Mouse (Mus musculus): ENCODE measurements around the gene Dtx4. TPM values are rescaled to one million over a fixed set of nuclear protein-coding genes. Genes with fewer than 3 reads are reported as not detected.
A peak's percentile ranks its signal among the peaks of the same experiment; 100 is the strongest.

Gene Dtx4
- polyA plus RNA-seq, 1 experiment from 2014 or later, result 5.6 TPM

GRCm38 (mm10) chr19:12464674-12465073 lies 36.6 kb downstream of the Dtx4 start:
- TF ChIP-seq CTCF (IDR thresholded peaks at IDR 0.05; ENCODE audit: low read depth), result no peak
- Histone ChIP-seq H3K9me3 (replicated peaks; ENCODE audit: low read length) (no peaks in the 10 kb centered on the region), H3K9ac (ENCODE audit: low read depth, low read length) (no peak overlapping the region), H3K27ac (no peak overlapping the region), H3K36me3 (ENCODE audit: insufficient read depth, low read length) (no peaks in the 10 kb centered on the region), H3K4me1 (replicated peaks; ENCODE audit: insufficient read depth, low read length) (no peaks in the 10 kb centered on the region), H3K4me3 (replicated peaks; ENCODE audit: low read depth, low read length) (no peak overlapping the region), H3K27me3 (ENCODE audit: insufficient read depth, low read length) (no peaks in the 10 kb centered on the region), H3K4me2 (ENCODE audit: low read length) (no peak overlapping the region)
- 76% methylated on average over 4 of the region's 4 CpGs for WGBS
- no peak for ATAC-seq (replicated peaks; ENCODE audit: low FRiP score, low read depth)
- DNase-seq (ENCODE audit: low spot score), result no peak

- Histone ChIP-seq H3K27ac (no peak overlapping the region), H3K36me3 (ENCODE audit: insufficient read depth, low read length) (no peaks in the 10 kb centered on the region), H3K9ac (ENCODE audit: low read depth, low read length) (no peak overlapping the region), H3K9me3 (replicated peaks; ENCODE audit: low read length) (no peaks in the 10 kb centered on the region), H3K27me3 (ENCODE audit: insufficient read depth, low read length) (no peaks in the 10 kb centered on the region), H3K4me2 (ENCODE audit: low read length) (no peak overlapping the region), H3K4me1 (replicated peaks; ENCODE audit: insufficient read depth, low read length) (no peaks in the 10 kb centered on the region), H3K4me3 (replicated peaks; ENCODE audit: low read depth, low read length) (no peak overlapping the region)
- DNase-seq (ENCODE audit: low spot score) (no peak), ATAC-seq (replicated peaks; ENCODE audit: low FRiP score, low read depth) (no peak)
- no peak for TF ChIP-seq CTCF (IDR thresholded peaks at IDR 0.05; ENCODE audit: low read depth)
- WGBS, result 72% methylated on average over 5 of the region's 5 CpGs
These were observed 37.1 kb downstream of the Dtx4 start for GRCm38 (mm10) chr19:12464127-12464526.

GRCm38 (mm10) chr19:12463722-12464035 lies 37.6 kb downstream of the Dtx4 start:
- 48% methylated on average over 1 of the region's 1 CpGs for WGBS
- no peak overlapping the region for H3K4me2 ChIP-seq (ENCODE audit: low read length)
- no peaks in the 10 kb centered on the region for H3K36me3 ChIP-seq (ENCODE audit: insufficient read depth, low read length)
- no peaks in the 10 kb centered on the region for H3K9me3 ChIP-seq (replicated peaks; ENCODE audit: low read length)
- DNase-seq (ENCODE audit: low spot score), result peak; percentile 58
- TF ChIP-seq CTCF (IDR thresholded peaks at IDR 0.05; ENCODE audit: low read depth), result no peak
- no peak overlapping the region for H3K9ac ChIP-seq (ENCODE audit: low read depth, low read length)
- no peaks in the 10 kb centered on the region for H3K4me1 ChIP-seq (replicated peaks; ENCODE audit: insufficient read depth, low read length)
- H3K4me3 ChIP-seq (replicated peaks; ENCODE audit: low read depth, low read length), result no peak overlapping the region
- H3K27me3 ChIP-seq (ENCODE audit: insufficient read depth, low read length), result no peaks in the 10 kb centered on the region
- no peak overlapping the region for H3K27ac ChIP-seq
- ATAC-seq (replicated peaks; ENCODE audit: low FRiP score, low read depth), result no peak

- no peaks in the 10 kb centered on the region for H3K9me3 ChIP-seq (replicated peaks; ENCODE audit: low read length)
- H3K27me3 ChIP-seq (ENCODE audit: insufficient read depth, low read length), result no peaks in the 10 kb centered on the region
- H3K4me3 ChIP-seq (replicated peaks; ENCODE audit: low read depth, low read length), result no peak overlapping the region
- H3K4me2 ChIP-seq (ENCODE audit: low read length), result no peak overlapping the region
- ATAC-seq (replicated peaks; ENCODE audit: low FRiP score, low read depth) (no peak), DNase-seq (ENCODE audit: low spot score) (no peak)
- no peak overlapping the region for H3K27ac ChIP-seq
- 71% methylated on average over 7 of the region's 7 CpGs for WGBS
- H3K9ac ChIP-seq (ENCODE audit: low read depth, low read length), result no peak overlapping the region
- H3K4me1 ChIP-seq (replicated peaks; ENCODE audit: insufficient read depth, low read length), result no peaks in the 10 kb centered on the region
- H3K36me3 ChIP-seq (ENCODE audit: insufficient read depth, low read length), result no peaks in the 10 kb centered on the region
- TF ChIP-seq CTCF (IDR thresholded peaks at IDR 0.05; ENCODE audit: low read depth), result no peak
These were observed 38.2 kb downstream of the Dtx4 start for GRCm38 (mm10) chr19:12462851-12463721.

GRCm38 (mm10) chr19:12460282-12461249 lies 40.7 kb downstream of the Dtx4 start, which contains the start of gene Mpeg1:
TSS of gene Mpeg1 (plus strand) at chr19:12460779.
- H3K4me3 ChIP-seq (replicated peaks; ENCODE audit: low read depth, low read length), result no peak within 1 kb of the TSS
- H3K9me3 ChIP-seq (replicated peaks; ENCODE audit: low read length), result no peaks in the 10 kb centered on the region
- H3K4me2 ChIP-seq (ENCODE audit: low read length), result no peak within 1 kb of the TSS
- H3K4me1 ChIP-seq (replicated peaks; ENCODE audit: insufficient read depth, low read length), result no peaks in the 10 kb centered on the region
- 75% methylated on average over 11 of the region's 11 CpGs for WGBS
- no peak for ATAC-seq (replicated peaks; ENCODE audit: low FRiP score, low read depth)
- no peaks in the 10 kb centered on the region for H3K27me3 ChIP-seq (ENCODE audit: insufficient read depth, low read length)
- H3K27ac ChIP-seq, result no peak within 1 kb of the TSS
- H3K9ac ChIP-seq (ENCODE audit: low read depth, low read length), result no peak within 1 kb of the TSS
- no peaks in the 10 kb centered on the region for H3K36me3 ChIP-seq (ENCODE audit: insufficient read depth, low read length)
- no peak for DNase-seq (ENCODE audit: low spot score)
- no peak for TF ChIP-seq CTCF (IDR thresholded peaks at IDR 0.05; ENCODE audit: low read depth)

- H3K27me3 ChIP-seq (ENCODE audit: insufficient read depth, low read length), result no peaks in the 10 kb centered on the region
- no peak overlapping the region for H3K27ac ChIP-seq
- no peak overlapping the region for H3K4me2 ChIP-seq (ENCODE audit: low read length)
- H3K9ac ChIP-seq (ENCODE audit: low read depth, low read length), result no peak overlapping the region
- H3K4me1 ChIP-seq (replicated peaks; ENCODE audit: insufficient read depth, low read length), result no peaks in the 10 kb centered on the region
- H3K36me3 ChIP-seq (ENCODE audit: insufficient read depth, low read length), result no peaks in the 10 kb centered on the region
- no peak for TF ChIP-seq CTCF (IDR thresholded peaks at IDR 0.05; ENCODE audit: low read depth)
- DNase-seq (ENCODE audit: low spot score) (no peak), ATAC-seq (replicated peaks; ENCODE audit: low FRiP score, low read depth) (no peak)
- 58% methylated on average over 4 of the region's 4 CpGs for WGBS
- H3K9me3 ChIP-seq (replicated peaks; ENCODE audit: low read length), result no peaks in the 10 kb centered on the region
- no peak overlapping the region for H3K4me3 ChIP-seq (replicated peaks; ENCODE audit: low read depth, low read length)
These were observed 41.7 kb downstream of the Dtx4 start for GRCm38 (mm10) chr19:12459516-12459915.

Measured in kidney, postnatal 0 days (tissue).